Mouse (Mus musculus) stomach, embryonic 15.5 days (tissue): ENCODE data around the gene Rassf8. TPM values are rescaled to one million over a fixed set of nuclear protein-coding genes. Genes with fewer than 3 reads are reported as not detected.

ENCODE experiments used
- polyA plus RNA-seq: library from polyadenylated mRNA; unstranded; fragments of >200 nt; fragmentation: Nextera tagmentation; extraction: Ambion mirVana; gene quantifications from 2 replicates; pipeline ENCODE4 v1.2.1, GENCODE M21; 2015

The Rassf8 gene
- polyA plus RNA-seq, 1 experiment from 2014 or later = 7.2 TPM

Other genes with a start within 250 kb of the Rassf8 start
- gene Lmntd1, start 132.4 kb upstream of the Rassf8 start, polyA plus RNA-seq = 0.97 and 1.3 TPM in 2 replicates
- not detected in 2 replicates for gene Tuba3b, start 131.0 kb upstream of the Rassf8 start, polyA plus RNA-seq
- 0.89 and 1.3 TPM in 2 replicates for gene Bhlhe41, start 118.8 kb downstream of the Rassf8 start, polyA plus RNA-seq
- gene Sspn, start 184.9 kb downstream of the Rassf8 start, polyA plus RNA-seq = 11.0 and 11.9 TPM in 2 replicates